Mouse (Mus musculus): ENCODE results near the gene Gm17349.

Gm17349 gene

GRCm38 (mm10) chr15:99698533-99699085 lies 6.7 kb downstream of the Gm17349 start:
- DNase-seq, result no peak

- DNase-seq, result no peak
These were observed 8.0 kb downstream of the Gm17349 start for GRCm38 (mm10) chr15:99697309-99697708.

- DNase-seq, result no peak
These were observed 13.3 kb downstream of the Gm17349 start for GRCm38 (mm10) chr15:99691976-99692375.

GRCm38 (mm10) chr15:99690924-99691323 lies 14.4 kb downstream of the Gm17349 start:
- no peak for DNase-seq

- peak in 1 of 2 experiments; percentile 30 for DNase-seq
These were observed 16.6 kb downstream of the Gm17349 start for GRCm38 (mm10) chr15:99688712-99689111.

GRCm38 (mm10) chr15:99684156-99684555 lies 21.1 kb downstream of the Gm17349 start:
- DNase-seq, result no peak

GRCm38 (mm10) chr15:99682880-99683279 lies 22.4 kb downstream of the Gm17349 start:
- no peak for DNase-seq

GRCm38 (mm10) chr15:99679008-99679407 lies 26.3 kb downstream of the Gm17349 start:
- DNase-seq, result no peak

- peak; percentile 35 to 51 for DNase-seq
These were observed 27.1 kb downstream of the Gm17349 start for GRCm38 (mm10) chr15:99678063-99678800.

- DNase-seq, result no peak
These were observed 28.2 kb downstream of the Gm17349 start for GRCm38 (mm10) chr15:99677089-99677488.

- no peak for DNase-seq
These were observed 30.4 kb downstream of the Gm17349 start for GRCm38 (mm10) chr15:99674866-99675265.

GRCm38 (mm10) chr15:99671783-99672182 lies 33.5 kb downstream of the Gm17349 start:
- DNase-seq, result no peak

- DNase-seq, result no peak
These were observed 34.2 kb downstream of the Gm17349 start for GRCm38 (mm10) chr15:99670964-99671670.

GRCm38 (mm10) chr15:99670154-99670821 lies 35.0 kb downstream of the Gm17349 start, which contains the start of gene Asic1:
Gene Asic1 (plus strand): TSS chr15:99670368.
- peak; percentile 9 to 30 for DNase-seq

GRCm38 (mm10) chr15:99669392-99669791 lies 35.9 kb downstream of the Gm17349 start:
- no peak for DNase-seq

- DNase-seq, result peak; percentile 67 to 69
These were observed 36.4 kb downstream of the Gm17349 start for GRCm38 (mm10) chr15:99668881-99669280.

- no peak for DNase-seq
These were observed 37.7 kb downstream of the Gm17349 start for GRCm38 (mm10) chr15:99667544-99667943.

GRCm38 (mm10) chr15:99664600-99665451 lies 40.5 kb downstream of the Gm17349 start:
- DNase-seq, result no peak

- no peak for DNase-seq
These were observed 41.2 kb downstream of the Gm17349 start for GRCm38 (mm10) chr15:99663964-99664599.

GRCm38 (mm10) chr15:99662371-99662770 lies 42.9 kb downstream of the Gm17349 start:
- DNase-seq, result no peak

- no peak for DNase-seq
These were observed 44.0 kb downstream of the Gm17349 start for GRCm38 (mm10) chr15:99661121-99661830.

Data from thymus, postnatal 36 days (tissue).